Mouse (Mus musculus) neural tube, embryonic 13.5 days (tissue): ENCODE measurements around the gene Slc26a8. TPM values are rescaled to one million over a fixed set of nuclear protein-coding genes. Genes with fewer than 3 reads are reported as not detected.

ENCODE experiments used
- ATAC-seq: fragments of 200-750 bp; cut with Nextera tagmentation; 2 replicates; pipeline ENCODE4 v1.8.0; 2017; ENCODE audit warnings: low read depth, mild to moderate bottlenecking, moderate TSS enrichment, moderate library complexity
- H3K27ac ChIP-seq: fragments of 300-500 bp; sonication (generic); replicated peaks from 2 replicates; pipeline ENCODE4 v1.5.1; 2015; ENCODE audit warnings: moderate library complexity, mild to moderate bottlenecking, inconsistent platforms
- H3K27me3 ChIP-seq: fragments of 300-500 bp; sonication (generic); 2 replicates; pipeline ENCODE4 v1.6.1; 2015; ENCODE audit warnings: mild to moderate bottlenecking, inconsistent platforms
- H3K36me3 ChIP-seq: fragments of 300-500 bp; sonication (generic); 2 replicates; pipeline ENCODE4 v1.6.1; 2015; ENCODE audit warnings: mild to moderate bottlenecking, inconsistent platforms
- H3K4me1 ChIP-seq: fragments of 300-500 bp; sonication (generic); replicated peaks from 2 replicates; pipeline ENCODE4 v1.6.1; 2015; ENCODE audit warnings: inconsistent platforms
- H3K4me2 ChIP-seq: fragments of 300-500 bp; sonication (generic); 2 replicates; pipeline ENCODE4 v1.6.1; 2015; ENCODE audit warnings: inconsistent platforms, mild to moderate bottlenecking, moderate library complexity
- H3K4me3 ChIP-seq: fragments of 300-500 bp; sonication (generic); 2 replicates; pipeline ENCODE4 v1.5.1; 2015; ENCODE audit warnings: mild to moderate bottlenecking, inconsistent platforms
- H3K9ac ChIP-seq: fragments of 300-500 bp; sonication (generic); 2 replicates; pipeline ENCODE4 v1.6.1; 2015; ENCODE audit warnings: moderate library complexity, mild to moderate bottlenecking, inconsistent platforms
- H3K9me3 ChIP-seq: fragments of 300-500 bp; sonication (generic); 2 replicates; pipeline ENCODE4 v1.6.1; 2016; ENCODE audit warnings: inconsistent platforms
- WGBS: fragments of 180-500 bp; shearing (Covaris S2); methylation state at CpG from one replicate; pipeline ENCODE4 v1.1.7; 2015; 5-methylcytosine and 5-hydroxymethylcytosine counted together
- polyA plus RNA-seq: library from polyadenylated mRNA; unstranded; fragments of >200 nt; fragmentation: Nextera tagmentation; extraction: Ambion mirVana; gene quantifications from 2 replicates; pipeline ENCODE4 v1.2.1, GENCODE M21; 2015

Slc26a8 gene
- polyA plus RNA-seq, 1 experiment from 2014 or later = 1.2 TPM

DNA sequence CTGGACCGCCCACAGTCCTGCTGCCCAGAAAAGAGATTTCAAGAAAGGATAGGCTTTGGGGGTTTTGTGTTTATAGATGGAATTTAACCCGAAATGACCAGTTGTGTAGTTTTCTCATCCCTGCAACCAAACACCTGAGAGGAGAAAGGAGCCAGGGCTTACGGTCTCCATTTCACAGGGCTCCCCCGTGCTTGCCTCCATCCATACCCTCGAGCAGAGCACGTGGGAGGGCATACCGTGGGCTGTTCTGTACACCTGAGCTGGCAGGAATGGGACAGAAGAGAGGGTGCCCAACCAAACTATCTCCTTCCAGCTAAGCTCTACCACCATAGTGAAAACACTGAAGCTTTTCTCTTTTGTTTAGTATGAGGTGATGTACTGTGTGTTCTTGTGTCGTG is 20.3 kb upstream of the Slc26a8 start:
- no peaks in the 10 kb centered on the region for H3K9me3 ChIP-seq
- peaks cover 16% of the 10 kb centered on the region for H3K4me1 ChIP-seq
- ATAC-seq = no peak
- H3K4me2 ChIP-seq = no peak overlapping the region
- no peak overlapping the region for H3K27ac ChIP-seq
- WGBS = 95% methylated on average over 8 of the region's 8 CpGs
- peaks cover 19% of the 10 kb centered on the region for H3K36me3 ChIP-seq
- H3K9ac ChIP-seq = no peak overlapping the region
- H3K27me3 ChIP-seq = no peaks in the 10 kb centered on the region
- H3K4me3 ChIP-seq = no peak overlapping the region

DNA sequence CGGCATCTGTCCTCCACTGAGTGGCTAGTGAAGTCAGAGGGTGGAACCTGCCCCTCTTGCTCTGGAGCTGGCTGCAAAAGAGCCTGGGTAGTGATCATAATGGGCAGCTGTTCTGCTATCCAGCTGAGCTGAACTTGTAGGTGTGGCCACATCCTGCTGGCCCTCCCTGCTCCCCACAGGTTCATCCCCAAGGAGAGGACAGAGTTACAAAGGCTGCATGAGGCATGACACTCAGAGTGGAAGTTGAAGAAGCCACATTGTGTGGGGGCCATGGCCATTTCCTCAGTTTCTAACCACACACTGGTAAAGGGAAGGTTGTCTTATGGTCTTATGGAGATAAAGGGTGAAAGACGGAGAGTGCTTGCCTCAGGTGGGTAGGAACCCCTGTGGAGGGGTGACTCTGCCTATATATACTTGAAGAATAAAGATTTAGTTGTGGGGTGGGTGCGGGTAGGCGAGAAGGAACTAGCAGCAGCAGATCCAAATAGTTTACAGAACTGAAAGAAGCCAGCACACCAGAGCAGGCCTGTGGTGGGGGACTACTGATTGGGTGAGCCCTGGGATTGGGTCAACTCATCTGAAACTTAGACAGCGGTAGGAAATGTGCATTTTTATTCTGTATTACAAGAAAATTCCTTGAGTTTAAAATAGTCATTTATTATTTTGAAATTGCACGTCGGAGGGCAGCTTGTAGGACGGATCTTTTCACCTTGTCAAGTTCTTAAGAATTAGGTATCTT is 19.7 kb upstream of the Slc26a8 start:
- Histone ChIP-seq H3K4me2 (no peak overlapping the region), H3K27me3 (no peaks in the 10 kb centered on the region), H3K36me3 (peaks cover 13% of the 10 kb centered on the region), H3K9me3 (no peaks in the 10 kb centered on the region), H3K9ac (no peak overlapping the region), H3K4me3 (no peak overlapping the region), H3K27ac (no peak overlapping the region), H3K4me1 (peaks cover 16% of the 10 kb centered on the region)
- WGBS = 85% methylated on average over 8 of the region's 8 CpGs
- no peak for ATAC-seq

DNA sequence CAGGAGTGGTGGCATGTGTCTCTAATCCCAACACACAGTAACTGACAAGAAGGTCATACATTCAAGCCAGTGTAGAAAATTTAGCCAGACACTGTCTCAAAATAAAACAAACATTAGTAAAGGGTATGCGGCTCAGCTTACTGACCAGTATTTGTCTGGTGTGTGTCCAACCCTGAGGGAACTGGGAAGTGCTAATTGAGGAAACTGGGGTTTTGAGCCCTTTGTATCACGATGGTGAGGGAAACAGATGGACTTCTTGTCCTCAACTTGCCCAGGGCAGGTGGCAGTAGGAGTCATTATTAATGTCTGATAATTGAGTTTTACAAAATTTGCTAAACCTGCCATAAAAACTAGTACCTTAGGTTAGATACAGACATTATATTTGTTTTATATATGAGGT is 19.0 kb upstream of the Slc26a8 start:
- Histone ChIP-seq H3K27ac (no peak overlapping the region), H3K4me2 (no peak overlapping the region), H3K9me3 (no peaks in the 10 kb centered on the region), H3K27me3 (no peaks in the 10 kb centered on the region), H3K9ac (no peak overlapping the region), H3K4me3 (no peak overlapping the region), H3K36me3 (peaks cover 6% of the 10 kb centered on the region), H3K4me1 (peaks cover 16% of the 10 kb centered on the region)
- 51% methylated on average over 2 of the region's 2 CpGs for WGBS
- no peak for ATAC-seq

DNA sequence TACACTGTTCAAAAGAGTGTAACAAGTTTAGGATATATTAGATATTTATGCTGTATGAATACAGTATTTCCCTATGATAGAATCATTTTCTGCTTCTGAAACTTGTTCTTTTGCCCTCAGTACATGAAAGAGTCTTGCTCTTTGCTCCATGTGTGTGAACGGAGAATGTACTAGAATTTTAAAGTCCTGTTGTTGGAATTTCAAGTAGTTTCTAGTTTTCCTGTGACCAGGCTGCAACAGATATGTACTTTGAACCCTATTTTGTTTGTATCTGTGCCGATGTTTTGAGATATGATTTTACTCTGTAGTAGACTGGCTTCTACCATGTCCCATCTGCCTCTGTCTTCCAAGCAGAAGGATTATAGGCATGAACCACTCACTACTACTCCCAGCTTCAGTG is 17.8 kb upstream of the Slc26a8 start:
- Histone ChIP-seq H3K4me2 (no peak overlapping the region), H3K9ac (no peak overlapping the region), H3K27me3 (no peaks in the 10 kb centered on the region), H3K9me3 (no peaks in the 10 kb centered on the region), H3K27ac (no peak overlapping the region), H3K4me3 (no peak overlapping the region), H3K4me1 (peaks cover 16% of the 10 kb centered on the region), H3K36me3 (no peaks in the 10 kb centered on the region)
- ATAC-seq = no peak
- WGBS = 93% methylated on average over 2 of the region's 2 CpGs

DNA sequence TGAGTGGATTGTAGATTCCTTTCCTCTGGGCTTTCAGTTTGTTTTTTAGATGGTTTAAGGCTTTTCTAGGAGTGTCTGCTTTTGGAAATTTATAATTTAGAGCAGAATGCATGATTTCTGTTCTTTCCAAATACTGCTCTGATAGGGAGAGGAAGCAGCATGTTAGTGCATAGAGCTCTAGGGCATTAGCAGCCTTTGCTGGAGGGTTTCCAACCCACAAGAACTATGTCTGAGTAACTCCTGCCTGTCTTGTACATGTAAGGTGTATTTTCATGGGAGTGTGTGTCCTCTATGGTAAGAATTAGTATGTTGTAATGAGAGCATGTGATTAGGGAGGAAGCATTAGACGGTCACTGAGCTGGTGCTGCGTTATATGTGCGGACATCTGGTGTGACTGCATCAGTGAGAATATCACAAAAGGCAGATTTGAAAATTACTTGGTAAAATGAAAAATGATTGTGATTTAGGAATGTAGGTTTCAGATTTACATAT is 17.1 kb upstream of the Slc26a8 start:
- Histone ChIP-seq H3K4me2 (no peak overlapping the region), H3K4me1 (peaks cover 16% of the 10 kb centered on the region), H3K9me3 (no peaks in the 10 kb centered on the region), H3K4me3 (no peak overlapping the region), H3K27me3 (no peaks in the 10 kb centered on the region), H3K9ac (no peak overlapping the region), H3K36me3 (no peaks in the 10 kb centered on the region), H3K27ac (no peak overlapping the region)
- no peak for ATAC-seq
- WGBS = 88% methylated on average over 3 of the region's 3 CpGs

DNA sequence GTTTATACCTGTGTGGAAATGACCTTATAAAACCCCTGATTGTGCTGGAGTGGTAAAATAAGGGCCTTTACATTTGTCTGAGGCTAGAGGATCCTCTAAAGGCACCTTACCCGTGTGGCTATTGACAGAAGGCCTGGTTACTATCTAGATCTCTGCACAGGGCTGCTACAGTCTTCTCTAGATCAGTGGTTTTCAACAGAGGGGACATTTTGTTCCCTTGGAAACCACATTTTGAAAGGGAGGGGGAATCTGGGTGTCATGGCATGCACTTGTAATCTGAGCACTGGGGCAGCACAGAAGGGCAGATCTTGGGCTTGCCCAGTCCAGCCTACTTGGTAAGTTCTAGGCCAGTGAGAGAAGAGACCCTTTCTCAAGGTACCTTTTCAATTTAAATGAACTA is 16.7 kb upstream of the Slc26a8 start:
- Histone ChIP-seq H3K4me1 (peaks cover 16% of the 10 kb centered on the region), H3K4me2 (no peak overlapping the region), H3K27me3 (no peaks in the 10 kb centered on the region), H3K4me3 (no peak overlapping the region), H3K36me3 (no peaks in the 10 kb centered on the region), H3K9me3 (no peaks in the 10 kb centered on the region), H3K9ac (no peak overlapping the region), H3K27ac (no peak overlapping the region)
- WGBS = 52% methylated on average over 1 of the region's 1 CpGs
- ATAC-seq = no peak

DNA sequence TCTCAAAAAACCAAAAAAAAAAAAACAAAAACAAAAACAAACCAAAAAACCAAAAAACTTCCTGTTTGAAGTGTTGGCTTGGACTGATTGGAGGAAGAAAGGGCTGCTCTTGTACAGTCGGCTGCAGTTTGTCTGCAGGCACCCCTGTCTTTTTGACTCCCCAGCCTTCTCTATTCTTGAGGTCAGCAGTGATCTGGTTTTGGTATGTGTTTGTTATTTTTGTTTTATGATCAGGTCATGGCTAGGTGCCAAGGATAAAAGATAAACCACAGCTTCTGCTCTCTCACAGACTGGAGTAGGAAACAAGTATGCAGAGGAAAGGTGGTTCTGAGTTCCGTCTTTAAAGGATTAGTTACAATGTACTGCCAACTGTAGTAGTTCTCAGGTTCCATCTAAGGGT is 12.6 kb upstream of the Slc26a8 start:
- ATAC-seq = no peak
- 83% methylated on average over 2 of the region's 2 CpGs for WGBS
- Histone ChIP-seq H3K36me3 (no peaks in the 10 kb centered on the region), H3K9me3 (no peaks in the 10 kb centered on the region), H3K9ac (no peak overlapping the region), H3K4me3 (no peak overlapping the region), H3K4me1 (peaks cover 13% of the 10 kb centered on the region), H3K27ac (no peak overlapping the region), H3K4me2 (no peak overlapping the region), H3K27me3 (no peaks in the 10 kb centered on the region)

DNA sequence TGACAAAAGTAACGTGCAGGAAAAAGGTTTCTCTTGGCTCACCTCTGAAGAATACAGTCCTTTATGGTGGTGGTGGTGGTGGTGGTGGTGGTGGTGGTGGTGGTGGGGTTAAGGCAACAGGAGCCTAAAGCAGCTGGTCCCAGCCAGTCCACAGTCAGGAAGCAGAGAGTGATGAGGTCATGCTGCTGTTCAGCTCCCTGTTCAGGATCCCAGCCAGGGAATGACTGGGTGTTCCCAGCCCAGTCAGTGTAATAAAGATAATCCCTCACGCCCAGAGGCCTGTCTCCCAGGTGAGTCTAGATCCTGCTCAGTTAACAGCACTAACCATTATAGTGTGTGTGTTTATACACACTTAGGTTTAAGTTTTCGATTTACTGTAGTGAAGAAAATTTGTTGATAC is 11.7 kb upstream of the Slc26a8 start:
- WGBS = 92% methylated on average over 3 of the region's 3 CpGs
- H3K27me3 ChIP-seq = no peaks in the 10 kb centered on the region
- no peak for ATAC-seq
- H3K36me3 ChIP-seq = no peaks in the 10 kb centered on the region
- H3K4me3 ChIP-seq = no peak overlapping the region
- no peak overlapping the region for H3K4me2 ChIP-seq
- H3K9me3 ChIP-seq = no peaks in the 10 kb centered on the region
- H3K9ac ChIP-seq = no peak overlapping the region
- peaks cover 20% of the 10 kb centered on the region for H3K4me1 ChIP-seq
- H3K27ac ChIP-seq = no peak overlapping the region

DNA sequence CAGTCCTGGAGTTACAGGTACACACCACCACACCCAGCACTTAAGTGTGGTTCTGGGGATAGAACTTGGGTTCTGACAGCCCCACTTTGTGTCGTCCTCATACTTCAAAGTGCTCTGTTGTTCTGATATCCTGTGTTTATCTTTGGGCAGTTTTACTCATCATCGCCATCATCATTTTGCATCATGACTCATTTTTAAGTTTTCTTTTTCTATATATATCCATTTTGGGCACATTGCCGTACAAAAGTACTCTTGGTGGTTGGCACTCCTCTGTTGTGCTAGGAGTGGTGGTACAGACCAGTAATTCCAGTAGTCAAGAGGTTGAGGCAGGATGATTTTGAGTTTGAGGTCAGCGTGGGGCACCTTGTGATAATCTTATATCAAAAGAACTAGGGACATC is 11.1 kb upstream of the Slc26a8 start:
- H3K4me3 ChIP-seq = no peak overlapping the region
- H3K36me3 ChIP-seq = no peaks in the 10 kb centered on the region
- H3K27me3 ChIP-seq = no peaks in the 10 kb centered on the region
- ATAC-seq = no peak
- peaks cover 24% of the 10 kb centered on the region for H3K4me1 ChIP-seq
- no peak overlapping the region for H3K4me2 ChIP-seq
- H3K27ac ChIP-seq = no peak overlapping the region
- H3K9ac ChIP-seq = no peak overlapping the region
- 93% methylated on average over 4 of the region's 4 CpGs for WGBS
- no peaks in the 10 kb centered on the region for H3K9me3 ChIP-seq

DNA sequence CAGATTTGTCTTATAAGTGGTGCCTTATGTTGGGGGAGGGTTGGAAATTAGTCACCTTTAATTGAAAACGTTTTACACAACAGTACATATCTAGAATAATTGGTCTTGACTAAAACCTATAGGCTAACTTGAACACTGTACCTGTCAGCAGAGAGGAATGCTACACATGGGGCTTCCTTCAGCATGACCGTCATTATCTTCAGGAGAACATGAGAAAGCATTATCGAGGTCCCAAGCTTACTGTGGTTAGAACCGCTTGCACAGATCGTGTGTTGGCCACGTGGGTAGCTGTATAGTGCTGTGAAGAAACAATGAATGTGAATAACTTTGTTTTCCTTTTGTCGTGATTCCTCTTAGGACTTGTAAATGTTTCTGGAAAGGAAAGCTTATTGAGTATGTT is 9.8 kb upstream of the Slc26a8 start:
- no peak for ATAC-seq
- Histone ChIP-seq H3K9me3 (no peaks in the 10 kb centered on the region), H3K27me3 (no peaks in the 10 kb centered on the region), H3K4me3 (no peak overlapping the region), H3K9ac (no peak overlapping the region), H3K4me1 (peaks cover 36% of the 10 kb centered on the region), H3K36me3 (no peaks in the 10 kb centered on the region), H3K27ac (no peak overlapping the region), H3K4me2 (no peak overlapping the region)
- WGBS = 78% methylated on average over 7 of the region's 7 CpGs

DNA sequence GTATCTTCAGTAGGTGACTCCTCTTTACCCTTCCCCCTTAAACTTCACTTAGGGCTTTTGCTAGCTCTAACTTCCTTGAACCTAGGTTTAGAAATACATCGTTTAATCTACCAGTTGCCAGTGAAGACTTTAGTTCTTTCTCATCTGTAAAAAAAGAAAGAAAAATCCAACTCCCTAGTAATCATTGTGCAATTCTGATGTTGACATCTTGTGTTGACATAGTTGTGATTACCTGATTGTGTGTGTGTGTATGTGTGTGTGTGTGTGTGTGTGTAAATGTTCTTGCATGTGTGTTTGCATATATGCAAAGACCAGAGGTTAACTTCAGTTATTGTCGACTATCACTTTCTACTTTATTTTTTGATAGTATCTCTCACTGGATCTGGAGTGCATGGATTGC is 8.6 kb upstream of the Slc26a8 start:
- WGBS = 94% methylated on average over 2 of the region's 2 CpGs
- H3K36me3 ChIP-seq = 0 out of 2 replicates have a peak, but pooled peaks cover under 1% of the 10 kb centered on the region
- no peak overlapping the region for H3K27ac ChIP-seq
- no peaks in the 10 kb centered on the region for H3K27me3 ChIP-seq
- H3K9ac ChIP-seq = no peak overlapping the region
- no peaks in the 10 kb centered on the region for H3K9me3 ChIP-seq
- no peak overlapping the region for H3K4me3 ChIP-seq
- H3K4me1 ChIP-seq = peaks cover 45% of the 10 kb centered on the region
- no peak for ATAC-seq
- no peak overlapping the region for H3K4me2 ChIP-seq

DNA sequence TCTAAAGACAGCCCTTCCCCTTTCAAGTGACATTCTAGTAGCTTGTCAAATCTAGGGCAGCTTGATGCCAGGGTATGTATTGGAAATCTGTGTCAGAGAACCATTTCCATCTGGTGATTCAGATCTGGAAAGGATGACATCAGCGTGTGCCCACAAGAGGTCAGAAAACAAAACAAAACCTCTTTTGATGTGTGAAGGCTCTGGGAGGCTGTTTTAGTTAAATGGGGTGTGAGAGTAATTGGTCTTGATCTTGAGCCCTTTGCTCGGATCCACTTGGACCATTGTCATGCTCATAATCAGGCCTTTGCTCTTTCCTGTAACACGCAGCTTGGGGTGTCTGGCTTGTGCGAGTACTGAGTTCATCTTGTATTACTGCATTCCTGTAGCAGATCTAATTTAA is 8.2 kb upstream of the Slc26a8 start:
- no peak overlapping the region for H3K27ac ChIP-seq
- ATAC-seq = no peak
- H3K4me3 ChIP-seq = no peak overlapping the region
- H3K27me3 ChIP-seq = no peaks in the 10 kb centered on the region
- H3K4me2 ChIP-seq = no peak overlapping the region
- 0 out of 2 replicates have a peak, but pooled peaks cover 4% of the 10 kb centered on the region for H3K36me3 ChIP-seq
- H3K9ac ChIP-seq = no peak overlapping the region
- H3K4me1 ChIP-seq = peaks cover 49% of the 10 kb centered on the region
- WGBS = 20% methylated on average over 4 of the region's 4 CpGs
- no peaks in the 10 kb centered on the region for H3K9me3 ChIP-seq
